Mouse (Mus musculus): Measurements from ENCODE around the gene Dlat. TPM values are rescaled to one million over a fixed set of nuclear protein-coding genes. Genes with fewer than 3 reads are reported as not detected.

Dlat gene
- polyA plus RNA-seq, 1 experiment = 10.9 TPM

GRCm38 (mm10) chr9:50617794-50618330 is 41.7 kb downstream of the Dlat start:
- TF ChIP-seq FLI1 (IDR thresholded peaks at IDR 0.05; ENCODE audit: low read length) (no peak), GATA1 (IDR thresholded peaks at IDR 0.05; ENCODE audit: borderline replicate concordance, low read length) (no peak)
- peaks cover 31% of the 10 kb centered on the region for H3K4me1 ChIP-seq
- no peaks in the 10 kb centered on the region for H3K9me3 ChIP-seq
- peak overlapping the region; percentile 99 for H3K4me3 ChIP-seq (replicated peaks)
- peaks cover 28% of the 10 kb centered on the region for H3K36me3 ChIP-seq (replicated peaks; ENCODE audit: low read length)
- H3K27me3 ChIP-seq (replicated peaks) = peaks cover 1% of the 10 kb centered on the region

GRCm38 (mm10) chr9:50616766-50617603 is 42.6 kb downstream of the Dlat start, which contains the start of the genes Pih1d2 and Nkapd1:
Pih1d2 (plus strand) TSS chr9:50617321.
Nkapd1 (minus strand) TSS chr9:50617464.
- TF ChIP-seq GATA1 (IDR thresholded peaks at IDR 0.05; ENCODE audit: borderline replicate concordance, low read length) = no peak
- TF ChIP-seq FLI1 (IDR thresholded peaks at IDR 0.05; ENCODE audit: low read length) = peak; percentile 83
- H3K27me3 ChIP-seq (replicated peaks) = peaks cover 1% of the 10 kb centered on the region
- peak within 1 kb of the TSS; percentile 99 for H3K4me3 ChIP-seq (replicated peaks)
- H3K4me1 ChIP-seq = peaks cover 31% of the 10 kb centered on the region
- peaks cover 37% of the 10 kb centered on the region for H3K36me3 ChIP-seq (replicated peaks; ENCODE audit: low read length)
- H3K9me3 ChIP-seq = no peaks in the 10 kb centered on the region

GRCm38 (mm10) chr9:50616161-50616560 is 43.4 kb downstream of the Dlat start:
- TF ChIP-seq GATA1 (IDR thresholded peaks at IDR 0.05; ENCODE audit: borderline replicate concordance, low read length) (no peak), FLI1 (IDR thresholded peaks at IDR 0.05; ENCODE audit: low read length) (no peak)
- Histone ChIP-seq H3K4me1 (peaks cover 31% of the 10 kb centered on the region), H3K27me3 (replicated peaks) (no peaks in the 10 kb centered on the region), H3K4me3 (replicated peaks) (peak overlapping the region; percentile 99), H3K9me3 (no peaks in the 10 kb centered on the region), H3K36me3 (replicated peaks; ENCODE audit: low read length) (peaks cover 44% of the 10 kb centered on the region)

DNA sequence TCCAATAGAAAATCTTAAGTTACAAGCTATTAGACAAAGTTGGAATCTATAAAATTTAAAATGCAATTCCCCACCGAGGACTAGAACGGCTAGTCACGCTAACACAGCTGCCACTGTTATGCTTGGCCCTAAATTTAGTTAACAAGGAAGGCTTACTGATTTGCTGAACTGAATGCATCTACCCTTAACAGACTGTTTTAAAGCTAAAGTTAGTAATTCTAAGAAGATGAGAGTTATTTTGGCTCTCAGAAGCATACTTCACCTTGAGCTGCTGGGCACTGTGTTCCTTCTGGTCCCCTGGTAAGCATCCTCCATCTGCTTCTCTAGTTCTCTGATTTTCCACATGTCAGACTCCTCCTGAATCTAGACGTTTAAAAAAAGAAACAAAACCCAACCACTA is 47.5 kb downstream of the Dlat start:
- no peak for TF ChIP-seq GATA1 (IDR thresholded peaks at IDR 0.05; ENCODE audit: borderline replicate concordance, low read length)
- TF ChIP-seq FLI1 (IDR thresholded peaks at IDR 0.05; ENCODE audit: low read length) = no peak
- H3K4me3 ChIP-seq (replicated peaks) = no peak overlapping the region
- H3K27me3 ChIP-seq (replicated peaks) = no peaks in the 10 kb centered on the region
- no peaks in the 10 kb centered on the region for H3K9me3 ChIP-seq
- peaks cover 83% of the 10 kb centered on the region for H3K36me3 ChIP-seq (replicated peaks; ENCODE audit: low read length)
- H3K4me1 ChIP-seq = peaks cover 31% of the 10 kb centered on the region

DNA sequence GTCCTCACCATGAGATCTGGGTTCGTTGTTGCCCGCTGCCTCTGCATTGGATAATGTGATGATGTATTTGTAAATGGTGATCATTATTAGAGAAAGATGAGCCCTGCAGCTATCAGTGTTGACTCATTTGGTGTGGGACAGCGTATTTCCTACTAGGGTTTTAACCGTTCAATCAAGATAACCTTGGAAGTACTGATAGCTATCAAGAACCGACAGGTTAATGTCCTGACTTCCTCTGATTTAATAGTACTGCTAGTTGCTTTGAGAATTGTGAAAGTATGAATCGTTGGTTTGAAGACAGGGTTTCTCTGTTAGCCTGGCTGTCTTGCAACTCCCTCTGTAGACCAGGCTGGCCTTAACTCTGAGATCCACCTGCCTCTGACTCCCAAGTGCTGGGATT is 55.2 kb downstream of the Dlat start:
- Histone ChIP-seq H3K4me1 (peaks cover 49% of the 10 kb centered on the region), H3K4me3 (replicated peaks) (peak overlapping the region; percentile 99), H3K36me3 (replicated peaks; ENCODE audit: low read length) (peaks cover 53% of the 10 kb centered on the region), H3K9me3 (no peaks in the 10 kb centered on the region), H3K27me3 (replicated peaks) (no peaks in the 10 kb centered on the region)
- TF ChIP-seq GATA1 (IDR thresholded peaks at IDR 0.05; ENCODE audit: borderline replicate concordance, low read length) (no peak), FLI1 (IDR thresholded peaks at IDR 0.05; ENCODE audit: low read length) (no peak)

DNA sequence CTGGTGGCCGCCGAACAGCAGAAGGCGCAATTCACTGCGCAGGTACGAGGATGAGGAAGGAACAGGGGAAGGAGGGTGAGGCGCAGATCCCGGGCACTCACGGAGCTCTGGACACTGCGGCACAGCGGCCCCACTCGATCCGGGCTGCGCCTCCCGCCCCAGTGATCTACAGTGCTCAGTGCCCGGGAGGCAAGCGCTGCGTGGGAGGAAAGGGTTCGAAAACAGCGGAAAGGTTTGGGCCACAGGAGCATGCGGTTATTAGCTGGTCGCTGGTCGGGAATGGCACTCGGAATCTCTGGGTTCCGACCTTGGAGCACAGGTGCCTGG is 55.6 kb downstream of the Dlat start:
- Histone ChIP-seq H3K4me1 (peaks cover 48% of the 10 kb centered on the region), H3K27me3 (replicated peaks) (no peaks in the 10 kb centered on the region), H3K4me3 (replicated peaks) (peak overlapping the region; percentile 99), H3K36me3 (replicated peaks; ENCODE audit: low read length) (peaks cover 53% of the 10 kb centered on the region), H3K9me3 (no peaks in the 10 kb centered on the region)
- no peak for TF ChIP-seq FLI1 (IDR thresholded peaks at IDR 0.05; ENCODE audit: low read length)
- no peak for TF ChIP-seq GATA1 (IDR thresholded peaks at IDR 0.05; ENCODE audit: borderline replicate concordance, low read length)

GRCm38 (mm10) chr9:50603189-50603997 is 56.2 kb downstream of the Dlat start, which contains the start of the genes Sdhd and Timm8b:
Sdhd (minus strand) TSS chr9:50603812.
Timm8b (plus strand) TSS chr9:50603910.
- Histone ChIP-seq H3K27me3 (replicated peaks) (no peaks in the 10 kb centered on the region), H3K9me3 (no peaks in the 10 kb centered on the region), H3K36me3 (replicated peaks; ENCODE audit: low read length) (peaks cover 53% of the 10 kb centered on the region), H3K4me1 (peaks cover 48% of the 10 kb centered on the region), H3K4me3 (replicated peaks) (peak within 1 kb of the TSS; percentile 99)
- no peak for TF ChIP-seq GATA1 (IDR thresholded peaks at IDR 0.05; ENCODE audit: borderline replicate concordance, low read length)
- no peak for TF ChIP-seq FLI1 (IDR thresholded peaks at IDR 0.05; ENCODE audit: low read length)

GRCm38 (mm10) chr9:50602055-50602845 is 57.3 kb downstream of the Dlat start:
- TF ChIP-seq GATA1 (IDR thresholded peaks at IDR 0.05; ENCODE audit: borderline replicate concordance, low read length) (no peak), FLI1 (IDR thresholded peaks at IDR 0.05; ENCODE audit: low read length) (no peak)
- peaks cover 53% of the 10 kb centered on the region for H3K36me3 ChIP-seq (replicated peaks; ENCODE audit: low read length)
- no peaks in the 10 kb centered on the region for H3K9me3 ChIP-seq
- peak overlapping the region; percentile 99 for H3K4me3 ChIP-seq (replicated peaks)
- H3K27me3 ChIP-seq (replicated peaks) = no peaks in the 10 kb centered on the region
- peaks cover 48% of the 10 kb centered on the region for H3K4me1 ChIP-seq

DNA sequence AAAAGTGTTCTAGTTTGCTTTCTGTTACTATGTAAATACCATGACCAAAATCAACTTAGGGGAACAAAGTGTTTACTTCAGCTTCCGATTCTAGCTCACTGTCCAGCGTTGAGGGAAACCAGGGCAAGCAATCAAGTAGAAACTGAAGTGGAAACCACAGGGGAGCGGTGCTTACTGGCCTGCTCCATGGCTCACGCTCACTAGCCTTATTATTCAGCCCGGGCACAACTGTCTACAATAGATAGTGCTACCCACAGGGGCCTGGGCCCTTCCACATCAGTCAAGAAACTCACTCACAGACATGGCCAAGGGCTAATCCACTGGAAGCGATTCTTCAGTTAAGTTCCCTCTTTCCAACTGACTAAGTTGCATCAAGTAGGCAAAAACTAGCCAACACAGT is 58.0 kb downstream of the Dlat start:
- TF ChIP-seq GATA1 (IDR thresholded peaks at IDR 0.05; ENCODE audit: borderline replicate concordance, low read length) (no peak), FLI1 (IDR thresholded peaks at IDR 0.05; ENCODE audit: low read length) (no peak)
- Histone ChIP-seq H3K9me3 (no peaks in the 10 kb centered on the region), H3K36me3 (replicated peaks; ENCODE audit: low read length) (peaks cover 56% of the 10 kb centered on the region), H3K27me3 (replicated peaks) (no peaks in the 10 kb centered on the region), H3K4me3 (replicated peaks) (peak overlapping the region; percentile 85), H3K4me1 (peaks cover 48% of the 10 kb centered on the region)

Measured in megakaryocyte, embryonic 14.5 days (primary cell).